Mouse (Mus musculus): ENCODE data around the gene 1700028K03Rik. TPM values are rescaled to one million over a fixed set of nuclear protein-coding genes. Genes with fewer than 3 reads are reported as not detected.

Gene 1700028K03Rik
- total RNA-seq, 4 experiments from 2014 or later = 0.41 to 1.1 (median 0.66) TPM

GRCm38 (mm10) chr5:107541696-107542095 is 7.2 kb downstream of the 1700028K03Rik start:
- DNase-seq (ENCODE audit: low spot score in 2 of 2) = no peak

DNA sequence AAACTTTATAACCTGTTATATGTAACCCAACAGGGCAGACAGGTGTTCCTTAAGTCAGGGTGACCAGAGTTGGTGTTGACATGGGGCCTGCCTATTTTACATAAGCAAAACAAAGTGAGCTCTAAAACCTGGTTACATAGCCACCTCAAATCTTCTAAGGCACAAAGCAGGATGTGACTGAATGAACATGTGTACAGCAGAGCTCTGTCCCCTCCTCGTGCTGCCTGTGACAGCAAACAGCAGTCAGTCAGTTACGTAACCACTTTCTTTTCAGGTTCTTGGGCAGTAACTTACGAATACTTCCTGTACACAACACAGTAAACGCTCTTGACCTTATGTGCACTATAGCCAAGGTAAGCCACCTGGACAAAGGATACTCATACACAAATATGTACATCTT is 11.4 kb downstream of the 1700028K03Rik start:
- DNase-seq (ENCODE audit: low spot score in 2 of 2) = no peak

GRCm38 (mm10) chr5:107547955-107548354 is 13.4 kb downstream of the 1700028K03Rik start:
- no peak for DNase-seq (ENCODE audit: low spot score in 2 of 2)

DNA sequence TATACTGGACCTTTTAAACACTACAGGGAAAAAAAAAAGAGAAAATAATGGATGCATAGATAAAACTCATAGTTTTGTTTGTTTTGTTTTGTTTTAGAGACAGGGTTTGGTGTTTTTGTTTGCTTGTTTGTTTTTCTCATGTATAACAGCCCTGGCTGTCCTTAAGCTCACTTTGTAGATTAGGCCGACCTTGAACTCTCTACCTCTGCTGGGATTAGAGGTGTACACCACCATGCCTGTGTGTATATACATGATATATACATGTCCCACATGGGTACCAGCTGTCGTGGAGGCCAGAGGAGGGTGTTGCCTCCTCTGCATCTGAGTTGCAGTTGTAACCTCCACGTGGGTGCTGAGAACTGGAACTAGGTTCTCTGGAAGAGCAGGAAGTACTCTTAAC is 13.9 kb downstream of the 1700028K03Rik start:
- DNase-seq (ENCODE audit: low spot score in 2 of 2) = no peak

- no peak for DNase-seq (ENCODE audit: low spot score in 2 of 2)
Measured at GRCm38 (mm10) chr5:107554336-107554735, 19.8 kb downstream of the 1700028K03Rik start.

DNA sequence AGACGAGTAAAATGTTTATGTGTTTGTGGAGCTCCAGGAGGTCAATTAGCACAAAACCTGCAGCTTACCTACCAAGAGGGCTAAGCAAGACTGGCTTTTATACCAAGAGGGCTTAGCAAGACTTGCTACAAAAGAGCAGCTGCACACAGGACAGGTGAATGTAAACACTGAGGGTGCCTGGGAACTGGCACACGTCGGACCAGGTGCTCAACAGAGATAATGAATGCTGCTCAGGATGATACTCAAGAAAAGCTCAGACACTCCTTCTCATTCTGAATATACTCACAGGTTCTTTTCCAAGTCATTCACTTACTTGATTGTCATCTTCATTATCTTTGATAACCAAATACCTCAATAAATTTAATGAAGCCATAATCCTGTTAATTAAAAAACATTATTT is 22.5 kb downstream of the 1700028K03Rik start:
- no peak for DNase-seq (ENCODE audit: low spot score in 2 of 2)

DNA sequence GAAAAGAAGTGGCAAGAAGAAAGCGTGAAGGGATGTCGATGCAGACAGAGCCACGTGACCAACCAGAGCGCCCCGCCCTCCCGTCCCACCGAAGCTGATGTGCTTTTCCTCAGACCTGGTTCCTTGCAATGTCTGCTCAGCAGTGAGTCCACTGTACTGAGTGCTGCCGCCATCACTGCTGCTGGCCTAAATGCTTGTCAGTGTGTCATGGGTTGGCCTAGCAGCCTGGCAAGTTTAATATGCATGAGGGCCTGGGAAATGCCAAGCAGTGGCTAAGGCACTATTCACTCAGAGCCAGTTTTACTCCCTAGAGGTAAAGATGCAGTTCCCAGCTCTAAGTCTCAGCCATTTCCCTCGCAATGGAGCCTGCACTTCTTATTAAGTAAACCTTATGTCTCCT is 34.6 kb downstream of the 1700028K03Rik start:
- DNase-seq (ENCODE audit: low spot score in 2 of 2) = no peak

DNA sequence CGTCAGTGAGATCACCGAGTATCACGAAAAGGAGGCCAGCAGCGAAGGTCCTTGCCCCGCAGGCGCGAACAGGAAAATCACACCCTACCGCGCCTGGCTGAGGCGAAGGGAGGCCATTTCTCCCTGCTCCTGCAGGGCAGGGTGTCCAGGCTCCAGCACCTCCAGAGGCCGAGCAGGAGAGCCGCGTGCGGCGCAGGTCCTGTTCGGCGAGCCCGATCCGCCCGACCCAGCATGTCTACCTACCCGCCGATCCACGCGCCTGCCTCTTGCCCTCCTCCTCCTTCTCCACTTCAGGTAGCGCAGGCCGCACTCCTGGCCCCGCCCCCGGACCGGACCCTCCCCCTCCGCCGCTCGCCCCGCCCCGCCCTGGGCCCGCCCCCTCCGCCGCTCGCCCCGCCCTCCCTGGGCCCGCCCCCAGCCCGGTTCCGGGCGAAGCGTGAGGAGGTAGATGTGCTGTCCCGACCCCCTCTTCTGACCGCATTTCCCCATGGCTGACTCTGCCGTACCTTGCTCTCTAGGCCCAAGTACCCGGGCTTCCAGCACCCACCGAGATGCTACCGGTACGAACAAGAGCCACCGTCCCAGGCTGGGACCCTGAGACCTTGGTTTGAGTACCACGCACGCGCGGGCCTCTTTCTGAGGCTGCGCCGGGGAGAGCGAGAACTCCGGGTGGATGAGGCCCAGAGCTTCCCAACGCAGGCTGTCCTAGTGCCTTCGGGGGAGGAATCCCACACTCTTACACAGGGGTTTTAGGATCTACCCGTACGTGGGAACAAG is 63.0 kb downstream of the 1700028K03Rik start, which contains the start of the genes Rpap2 and Glmn:
Gene Rpap2 (plus strand): TSS at position 73 of the 777 bp plus-strand sequence.
Gene Glmn (minus strand): TSS at position 588 of the 777 bp plus-strand sequence.
- DNase-seq (ENCODE audit: low spot score in 2 of 2) = peak; percentile 70 to 73

DNA sequence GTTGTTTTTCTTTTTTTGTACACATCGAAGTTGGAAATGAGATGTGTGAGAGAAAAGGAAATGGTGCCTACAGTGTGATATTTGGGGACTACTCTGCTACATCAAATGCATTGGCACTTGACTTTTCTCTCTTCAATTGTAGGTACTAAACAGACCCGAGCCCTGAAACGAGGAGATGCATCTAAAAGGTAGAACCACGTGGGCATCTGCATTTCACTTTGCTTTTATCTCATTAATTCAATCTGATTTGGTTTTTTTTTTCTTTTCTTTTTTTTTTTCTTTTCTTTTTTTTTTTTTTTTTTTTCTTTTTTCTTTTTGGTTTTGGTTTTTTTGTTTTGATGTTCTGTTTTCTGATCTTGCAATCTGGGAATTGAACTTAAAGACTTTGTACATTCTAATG is 63.9 kb downstream of the 1700028K03Rik start:
- no peak for DNase-seq (ENCODE audit: low spot score in 2 of 2)

Other genes with a start within 250 kb of the 1700028K03Rik start
- 10 to 100 TPM; 14.7 to 18.7 (median 16.0) TPM for gene Tgfbr3, start 245.1 kb upstream of the 1700028K03Rik start, total RNA-seq (2022)
- 10 to 100 TPM; 11.3 to 13.8 (median 13.1) TPM for gene Brdt, start 203.6 kb upstream of the 1700028K03Rik start, total RNA-seq (2022)
- gene Ephx4, start 132.0 kb upstream of the 1700028K03Rik start, total RNA-seq (2022) = 10 to 100 TPM; 70.6 to 84.4 (median 78.8) TPM
- gene Lpcat2b, start 103.2 kb upstream of the 1700028K03Rik start, total RNA-seq (2022) = under 1 TPM; 0.14 to 0.55 (median 0.27) TPM
- 100 to 1,000 TPM; 146 to 156 (median 150) TPM for gene Btbd8, start 96.7 kb upstream of the 1700028K03Rik start, total RNA-seq (2022)
- gene Gm42669, start 27.1 kb upstream of the 1700028K03Rik start, total RNA-seq (2022) = under 1 TPM; 0.37 to 0.54 (median 0.48) TPM
- gene Rpap2, start 62.7 kb downstream of the 1700028K03Rik start, total RNA-seq (2022) = 10 to 100 TPM; 20.7 to 25.3 (median 23.8) TPM
- 10 to 100 TPM; 18.9 to 23.9 (median 21.4) TPM for gene Glmn, start 63.2 kb downstream of the 1700028K03Rik start, total RNA-seq (2022)
- gene Gfi1, start 191.3 kb downstream of the 1700028K03Rik start, total RNA-seq (2022) = not detected

Measured in left cerebral cortex, adult 8-10 months (tissue).